Mouse (Mus musculus) thymus, postnatal 14 days (tissue): ENCODE measurements around the gene Tbc1d1.
A peak's percentile ranks its signal among the peaks of the same experiment; 100 is the strongest.

Experiments
- DNase-seq: peaks from one replicate; pipeline ENCODE4 v3.0.0; 2021

Gene Tbc1d1

GRCm38 (mm10) chr5:64280613-64281012 is 124.5 kb downstream of the Tbc1d1 start:
- no peak for DNase-seq

DNA sequence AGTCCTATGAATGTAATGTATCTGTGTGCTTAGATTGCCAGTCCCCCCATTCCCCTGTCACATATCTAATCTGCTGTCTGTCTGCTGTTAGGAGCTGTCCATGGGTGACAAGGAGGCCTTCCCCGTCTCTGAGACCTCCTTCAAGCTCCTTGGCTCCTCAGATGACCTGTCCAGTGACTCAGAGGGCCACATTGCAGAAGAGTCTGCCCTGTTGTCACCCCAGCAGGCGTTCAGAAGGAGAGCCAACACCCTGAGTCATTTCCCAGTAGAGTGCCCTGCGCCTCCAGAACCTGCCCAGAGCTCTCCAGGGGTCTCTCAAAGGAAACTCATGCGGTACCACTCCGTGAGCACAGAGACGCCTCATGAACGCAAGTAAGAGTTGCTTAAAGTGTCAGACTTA is 125.6 kb downstream of the Tbc1d1 start:
- no peak for DNase-seq

- DNase-seq: no peak
Measured at GRCm38 (mm10) chr5:64282594-64282993, 126.5 kb downstream of the Tbc1d1 start.

DNA sequence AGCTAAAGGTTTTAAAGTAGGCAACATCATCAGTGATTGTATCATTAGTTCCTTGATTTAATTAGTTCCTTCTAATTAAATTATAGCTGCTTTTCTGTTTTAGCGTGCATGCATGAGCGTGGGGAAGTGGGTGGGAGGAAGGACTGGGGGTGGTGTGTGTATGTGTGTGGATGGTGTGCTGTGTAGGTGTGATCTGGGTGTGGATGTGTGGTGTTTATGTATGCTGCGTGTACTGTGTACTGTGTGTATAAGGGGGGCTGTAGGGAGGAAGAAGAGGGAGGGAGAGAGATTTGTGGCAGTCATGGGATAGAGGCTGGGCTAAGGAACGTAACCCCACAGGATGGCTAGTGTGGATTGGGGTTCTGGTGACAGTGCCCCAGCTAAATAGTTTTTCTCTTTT is 129.2 kb downstream of the Tbc1d1 start:
- no peak for DNase-seq

DNA sequence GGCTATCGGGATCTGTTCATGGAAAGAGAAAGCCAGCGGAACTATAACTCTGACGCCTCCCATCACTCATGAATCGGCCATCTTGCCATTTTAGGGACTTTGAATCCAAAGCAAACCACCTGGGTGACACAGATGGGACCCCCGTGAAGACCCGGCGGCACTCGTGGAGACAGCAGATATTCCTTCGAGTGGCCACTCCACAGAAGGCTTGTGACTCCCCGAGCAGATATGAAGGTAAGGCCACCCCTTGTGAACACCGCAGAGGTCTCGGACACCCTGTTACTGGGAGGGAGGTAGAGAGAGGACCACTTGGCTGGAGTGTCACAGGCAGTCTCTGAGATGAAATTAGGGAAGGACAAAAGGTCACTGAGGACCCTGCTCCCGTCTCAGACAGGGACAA is 129.7 kb downstream of the Tbc1d1 start:
- DNase-seq: no peak

GRCm38 (mm10) chr5:64287287-64287686 is 131.2 kb downstream of the Tbc1d1 start:
- DNase-seq: no peak

DNA sequence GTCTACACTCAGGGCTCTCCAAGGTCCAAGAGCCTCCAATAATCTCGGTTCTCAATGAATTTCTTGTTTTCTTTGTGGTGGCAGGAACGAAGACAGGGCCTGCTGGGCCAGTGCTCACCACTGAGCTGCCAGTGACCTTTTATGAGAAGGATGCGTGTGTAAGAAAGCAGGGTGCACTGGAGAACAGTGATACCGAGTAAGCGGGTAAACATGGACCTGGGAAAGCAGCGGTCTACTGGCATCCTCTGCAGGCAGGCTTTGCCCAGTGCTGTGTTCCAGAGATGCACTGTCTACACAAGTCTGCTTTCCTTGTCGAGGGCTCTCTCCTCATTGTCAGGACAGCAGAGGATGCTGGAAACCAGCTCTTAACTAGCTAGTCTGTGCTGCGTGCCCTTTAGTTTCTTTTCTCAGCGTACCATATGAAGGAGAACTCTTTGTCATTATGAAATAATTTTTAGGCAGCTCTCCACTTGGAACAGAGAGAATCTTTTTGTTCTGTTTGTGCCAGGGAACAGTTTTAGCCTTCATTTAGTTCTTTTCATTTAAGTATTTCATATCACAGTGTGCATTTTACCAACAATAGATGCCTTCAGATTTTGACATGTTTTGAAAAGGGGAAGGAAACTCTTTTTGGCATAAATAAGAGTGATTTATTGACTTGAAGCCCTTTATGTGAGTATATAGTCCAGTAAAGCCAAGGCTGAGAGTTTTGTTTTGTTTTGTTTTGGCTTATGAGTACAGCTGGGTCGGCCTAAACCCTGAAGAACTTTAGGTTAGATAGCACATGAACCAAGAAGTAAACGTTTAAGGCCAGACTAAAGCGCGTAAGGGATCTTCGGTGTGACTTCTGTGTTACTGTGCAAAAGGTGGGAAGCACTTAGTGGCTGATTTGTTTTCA is 132.2 kb downstream of the Tbc1d1 start:
- no peak for DNase-seq

DNA sequence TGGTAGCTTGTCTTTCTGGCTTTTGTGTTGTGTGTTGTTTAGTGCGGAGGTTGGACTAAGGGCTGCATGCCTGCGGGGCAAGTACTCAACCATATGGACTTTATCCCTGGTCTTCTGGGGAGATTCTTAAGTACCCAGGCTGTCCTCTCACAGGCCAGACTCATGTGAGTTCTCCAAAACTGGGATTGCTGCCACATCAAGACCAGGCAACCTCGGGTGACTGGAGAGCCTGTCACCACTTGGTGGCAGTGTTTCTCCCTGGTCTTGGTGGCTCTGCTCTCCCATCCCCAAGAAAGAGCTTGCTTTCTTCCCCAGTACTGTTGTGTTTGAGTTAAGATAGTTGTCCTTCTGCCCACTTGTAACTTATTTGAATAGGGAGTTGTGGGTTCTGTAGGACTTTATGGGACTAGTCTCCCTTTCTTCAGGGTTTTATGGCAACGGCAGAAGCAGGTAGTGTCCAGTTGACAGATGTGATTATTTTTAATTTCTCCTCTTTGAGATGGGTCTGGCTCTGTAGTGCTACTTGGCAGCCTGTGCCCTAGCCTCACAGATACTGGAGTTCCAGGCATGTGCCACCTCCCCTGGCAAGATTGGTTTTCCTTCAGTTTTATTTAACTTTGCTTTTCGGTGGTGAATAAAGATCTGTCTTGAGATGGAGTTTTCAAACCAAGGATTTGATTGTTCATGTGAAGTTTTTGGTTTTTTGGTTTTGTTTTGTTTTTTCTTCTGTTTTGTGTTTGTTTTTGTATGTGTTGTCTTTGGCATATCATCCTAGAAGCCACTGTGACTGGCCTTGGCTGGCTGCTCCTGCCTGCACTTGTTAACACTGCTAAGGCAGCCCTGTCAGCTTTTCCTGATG is 133.3 kb downstream of the Tbc1d1 start:
- peak; percentile 79 for DNase-seq

GRCm38 (mm10) chr5:64290061-64290345 is 133.9 kb downstream of the Tbc1d1 start:
- DNase-seq: no peak

DNA sequence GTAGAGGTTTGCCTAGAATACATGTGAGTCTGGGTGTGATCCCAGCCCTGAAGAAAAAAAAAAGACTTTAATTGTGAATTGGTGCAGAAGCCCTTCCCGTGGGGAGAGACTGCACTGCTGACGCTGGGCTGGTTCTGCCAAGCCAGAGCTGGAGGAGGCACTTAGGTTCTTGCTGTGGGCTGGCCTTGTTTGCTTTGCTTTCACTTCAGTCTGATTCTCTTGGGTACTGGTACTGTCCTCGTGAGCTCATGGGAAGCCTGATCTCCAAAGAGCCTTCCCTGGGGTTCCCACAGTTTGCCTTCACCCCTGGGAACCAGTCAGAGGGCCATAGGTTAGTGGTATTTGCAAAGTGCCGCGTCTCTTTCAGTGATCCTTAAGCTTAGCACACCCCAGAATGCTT is 135.6 kb downstream of the Tbc1d1 start:
- no peak for DNase-seq

DNA sequence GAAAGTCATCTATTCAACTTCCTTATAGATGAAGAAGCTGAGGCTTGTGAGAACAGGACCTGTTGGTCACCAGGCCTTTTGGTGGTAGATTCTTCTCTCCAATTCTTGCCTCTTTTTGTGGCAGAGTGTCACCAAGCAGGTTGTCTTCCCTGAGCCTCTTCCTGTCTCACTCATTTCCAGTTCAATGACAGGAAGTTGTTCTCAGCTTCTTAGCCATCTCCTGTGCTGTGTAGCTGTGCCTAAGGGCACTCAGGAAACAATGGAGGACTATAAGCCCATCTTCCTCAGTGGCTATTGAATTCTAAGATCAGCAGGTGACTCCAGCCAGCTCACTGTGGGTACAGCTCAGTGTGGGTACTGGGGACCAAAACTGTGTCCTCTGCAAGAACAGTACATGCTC is 139.5 kb downstream of the Tbc1d1 start:
- no peak for DNase-seq

GRCm38 (mm10) chr5:64296328-64296727 is 140.2 kb downstream of the Tbc1d1 start:
- DNase-seq: no peak

DNA sequence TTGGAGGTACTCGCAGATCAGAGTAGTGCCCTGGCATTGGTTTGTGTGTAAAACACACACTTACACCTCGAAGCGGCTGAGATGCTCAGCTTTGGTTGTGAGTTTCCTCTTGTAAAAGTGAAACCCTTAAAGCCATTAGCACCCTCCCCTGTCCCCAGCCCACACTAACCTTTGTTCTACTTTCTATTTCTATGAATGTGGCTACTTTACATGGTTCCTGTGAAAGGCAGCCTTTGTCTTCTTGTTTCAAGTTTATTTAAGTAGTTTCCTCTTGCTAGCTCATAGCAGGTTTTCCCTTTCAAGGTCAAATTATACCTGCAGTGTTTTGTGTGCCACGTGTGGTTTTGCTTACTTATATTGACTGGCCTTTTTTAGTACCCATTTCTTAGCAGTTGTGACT is 141.0 kb downstream of the Tbc1d1 start:
- DNase-seq: no peak

DNA sequence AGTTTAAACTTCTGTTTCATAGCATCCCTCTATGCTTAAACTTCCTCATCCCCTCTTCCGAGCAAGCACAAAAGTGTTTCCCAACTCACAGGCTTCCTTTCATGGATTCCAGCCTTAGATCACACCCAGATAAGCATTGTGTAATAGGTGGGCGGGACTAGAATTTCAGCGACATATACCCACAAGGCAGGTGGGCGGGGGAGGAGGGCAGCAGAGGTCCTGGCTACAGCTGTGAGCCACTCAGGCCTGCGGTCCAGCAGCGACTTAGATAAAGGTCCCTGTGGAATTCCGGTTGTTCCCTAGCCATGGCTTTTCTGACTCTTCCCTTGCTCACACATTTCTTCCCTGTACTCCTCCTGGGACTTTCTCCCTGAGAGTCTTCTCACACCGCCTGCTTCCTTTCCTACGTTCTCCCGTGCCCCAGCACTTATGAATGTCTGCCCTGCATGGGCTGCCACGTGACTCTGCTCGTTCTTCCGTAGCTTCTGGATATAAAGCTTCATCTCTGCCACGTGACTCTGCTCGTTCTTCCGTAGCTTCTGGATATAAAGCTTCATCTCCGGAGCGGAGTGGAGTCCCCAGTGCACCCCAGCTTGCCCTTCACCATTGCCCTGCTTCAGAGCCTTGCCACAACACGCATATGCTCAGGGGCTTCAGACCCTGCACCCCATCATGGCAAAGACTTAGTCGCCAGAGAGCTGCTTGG is 142.4 kb downstream of the Tbc1d1 start:
- DNase-seq: no peak

GRCm38 (mm10) chr5:64299508-64300324 is 143.6 kb downstream of the Tbc1d1 start:
- no peak for DNase-seq

GRCm38 (mm10) chr5:64301246-64301645 is 145.1 kb downstream of the Tbc1d1 start:
- DNase-seq: no peak

DNA sequence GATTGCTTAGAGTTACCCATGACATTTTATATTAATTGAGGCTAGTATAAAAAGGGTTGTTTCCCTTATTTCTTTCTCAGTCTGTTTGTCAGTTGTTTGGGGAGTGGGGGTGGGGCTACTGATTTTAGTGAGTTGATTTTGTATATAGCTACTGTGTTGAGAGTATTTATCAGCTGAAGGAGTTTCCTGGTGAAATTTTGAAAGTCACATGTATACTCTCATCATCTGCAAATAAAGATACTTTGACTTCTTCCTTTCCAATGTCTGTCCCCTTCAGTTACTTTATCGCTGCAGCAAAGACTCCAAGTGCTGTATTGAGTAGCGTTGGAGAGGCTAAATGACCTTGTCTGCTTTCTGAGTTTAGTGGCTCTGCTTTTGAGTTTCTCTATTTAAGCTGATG is 151.2 kb downstream of the Tbc1d1 start:
- DNase-seq: no peak

GRCm38 (mm10) chr5:64312295-64312694 is 156.2 kb downstream of the Tbc1d1 start:
- no peak for DNase-seq

DNA sequence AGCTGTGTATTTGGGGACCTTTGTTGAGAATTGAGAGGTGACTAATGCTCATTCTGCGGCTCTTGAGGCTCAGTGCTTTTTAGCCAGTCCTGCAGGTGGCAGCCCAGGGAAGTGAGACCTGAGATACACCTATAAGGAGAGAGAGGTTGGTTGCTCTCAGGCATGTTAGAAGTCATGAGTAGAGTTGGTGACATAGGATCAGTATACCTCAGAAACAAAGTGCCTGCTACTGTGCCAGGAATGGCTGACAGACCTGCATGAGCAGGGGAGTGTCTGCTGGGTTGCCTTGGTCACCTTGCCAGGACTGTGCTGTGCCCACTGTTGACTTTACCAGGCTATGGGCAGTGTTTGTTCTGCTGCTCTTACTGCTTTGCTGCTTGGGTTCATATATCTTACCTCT is 157.4 kb downstream of the Tbc1d1 start:
- no peak for DNase-seq

DNA sequence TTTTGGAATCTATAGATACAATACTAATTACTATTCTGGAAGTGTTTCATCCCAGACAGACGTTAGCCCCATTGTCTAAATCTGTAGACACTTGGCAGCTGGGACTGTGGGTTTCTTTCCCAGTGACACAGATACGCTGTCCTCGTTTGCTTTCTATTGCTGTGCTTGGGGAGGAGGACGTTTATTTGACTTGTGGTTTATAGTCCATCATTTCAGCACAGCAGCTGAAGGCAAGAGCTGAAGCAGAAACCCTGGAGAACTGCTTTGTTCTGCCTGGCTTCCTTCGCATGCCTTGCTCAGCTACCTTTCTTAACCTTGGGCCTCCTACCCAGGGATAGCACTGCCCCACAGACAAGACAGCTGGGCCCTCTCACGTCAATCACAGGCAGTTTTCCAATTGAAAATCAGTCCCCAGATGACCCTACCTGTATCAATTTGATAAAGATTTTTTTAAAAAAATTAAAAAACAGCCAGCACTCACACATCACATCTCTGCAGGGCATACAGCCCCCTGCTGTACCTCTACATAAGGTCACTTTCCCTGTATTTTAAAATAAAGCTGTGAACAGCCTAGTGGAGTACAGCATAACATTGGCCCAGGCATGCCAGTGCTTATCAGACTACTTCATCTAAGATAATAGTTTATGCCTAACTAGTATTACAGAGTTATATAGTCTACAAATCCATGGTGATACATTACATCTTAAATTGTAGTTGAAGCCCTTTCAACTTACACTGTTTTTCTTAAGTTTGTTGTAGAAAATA is 158.4 kb downstream of the Tbc1d1 start:
- no peak for DNase-seq

DNA sequence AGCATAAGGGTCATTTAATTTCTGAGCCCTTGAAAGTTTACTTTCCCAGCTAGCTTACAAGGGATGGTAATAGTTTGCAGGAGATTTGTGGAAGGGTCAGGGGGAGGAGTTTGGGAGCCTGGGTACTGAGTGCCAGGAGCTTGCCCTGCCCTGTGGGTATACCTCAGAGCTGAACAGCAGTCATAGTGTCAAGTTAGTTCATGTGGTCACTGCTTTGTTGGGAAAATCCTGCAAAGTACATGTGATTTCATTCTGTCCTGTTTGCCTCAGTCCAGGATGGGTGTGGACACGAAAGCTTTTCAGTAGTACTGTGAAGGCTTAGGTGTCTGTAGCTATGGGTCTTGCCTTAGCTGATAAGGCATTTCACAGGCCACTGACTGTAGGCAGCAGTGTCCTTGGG is 159.0 kb downstream of the Tbc1d1 start:
- DNase-seq: no peak

GRCm38 (mm10) chr5:64323286-64323685 is 167.2 kb downstream of the Tbc1d1 start:
- DNase-seq: no peak
